Mouse (Mus musculus): Measurements from ENCODE around the gene Irf6. TPM values are rescaled to one million over a fixed set of nuclear protein-coding genes. Genes with fewer than 3 reads are reported as not detected.
A peak's percentile ranks its signal among the peaks of the same experiment; 100 is the strongest.

Irf6 gene
- 0.29 TPM in 1 of 3 replicates, not detected in the others for total RNA-seq (2017)

GRCm38 (mm10) chr1:193152872-193153271, at the start of gene Irf6:
Irf6 (plus strand) TSS chr1:193153111.
- ATAC-seq (replicated peaks; ENCODE audit: insufficient number of reproducible peaks, low FRiP score, low TSS enrichment, poor library complexity, severe bottlenecking): no peak

- ATAC-seq (replicated peaks; ENCODE audit: insufficient number of reproducible peaks, low FRiP score, low TSS enrichment, poor library complexity, severe bottlenecking): no peak
These were observed 40.8 kb upstream of the Irf6 start for GRCm38 (mm10) chr1:193112093-193112492.

- no peak for ATAC-seq (replicated peaks; ENCODE audit: insufficient number of reproducible peaks, low FRiP score, low TSS enrichment, poor library complexity, severe bottlenecking)
These were observed 30.1 kb upstream of the Irf6 start for GRCm38 (mm10) chr1:193122793-193123192.

GRCm38 (mm10) chr1:193123290-193123689, 29.6 kb upstream of the Irf6 start:
- ATAC-seq (replicated peaks; ENCODE audit: insufficient number of reproducible peaks, low FRiP score, low TSS enrichment, poor library complexity, severe bottlenecking): no peak

GRCm38 (mm10) chr1:193125835-193126234, 27.1 kb upstream of the Irf6 start:
- ATAC-seq (replicated peaks; ENCODE audit: insufficient number of reproducible peaks, low FRiP score, low TSS enrichment, poor library complexity, severe bottlenecking): no peak

GRCm38 (mm10) chr1:193128055-193128454, 24.9 kb upstream of the Irf6 start:
- ATAC-seq (replicated peaks; ENCODE audit: insufficient number of reproducible peaks, low FRiP score, low TSS enrichment, poor library complexity, severe bottlenecking): no peak

GRCm38 (mm10) chr1:193129321-193129720, 23.6 kb upstream of the Irf6 start:
- no peak for ATAC-seq (replicated peaks; ENCODE audit: insufficient number of reproducible peaks, low FRiP score, low TSS enrichment, poor library complexity, severe bottlenecking)

- peak; percentile 97 for ATAC-seq (replicated peaks; ENCODE audit: insufficient number of reproducible peaks, low FRiP score, low TSS enrichment, poor library complexity, severe bottlenecking)
These were observed 23.0 kb upstream of the Irf6 start, which contains the start of gene Diexf for GRCm38 (mm10) chr1:193129786-193130455. Diexf (minus strand) TSS chr1:193130272.

- no peak for ATAC-seq (replicated peaks; ENCODE audit: insufficient number of reproducible peaks, low FRiP score, low TSS enrichment, poor library complexity, severe bottlenecking)
These were observed 22.5 kb upstream of the Irf6 start for GRCm38 (mm10) chr1:193130456-193130825.

- no peak for ATAC-seq (replicated peaks; ENCODE audit: insufficient number of reproducible peaks, low FRiP score, low TSS enrichment, poor library complexity, severe bottlenecking)
These were observed 22.1 kb upstream of the Irf6 start for GRCm38 (mm10) chr1:193130839-193131238.

GRCm38 (mm10) chr1:193131311-193131948, 21.5 kb upstream of the Irf6 start:
- ATAC-seq (replicated peaks; ENCODE audit: insufficient number of reproducible peaks, low FRiP score, low TSS enrichment, poor library complexity, severe bottlenecking): no peak

GRCm38 (mm10) chr1:193132385-193132784, 20.5 kb upstream of the Irf6 start:
- ATAC-seq (replicated peaks; ENCODE audit: insufficient number of reproducible peaks, low FRiP score, low TSS enrichment, poor library complexity, severe bottlenecking): no peak

GRCm38 (mm10) chr1:193133726-193134125, 19.2 kb upstream of the Irf6 start:
- no peak for ATAC-seq (replicated peaks; ENCODE audit: insufficient number of reproducible peaks, low FRiP score, low TSS enrichment, poor library complexity, severe bottlenecking)

- ATAC-seq (replicated peaks; ENCODE audit: insufficient number of reproducible peaks, low FRiP score, low TSS enrichment, poor library complexity, severe bottlenecking): no peak
These were observed 14.8 kb upstream of the Irf6 start for GRCm38 (mm10) chr1:193138087-193138486.

GRCm38 (mm10) chr1:193138669-193139068, 14.2 kb upstream of the Irf6 start:
- ATAC-seq (replicated peaks; ENCODE audit: insufficient number of reproducible peaks, low FRiP score, low TSS enrichment, poor library complexity, severe bottlenecking): 0 out of 2 replicates have a peak, but pooled peaks have one; percentile 29

- no peak for ATAC-seq (replicated peaks; ENCODE audit: insufficient number of reproducible peaks, low FRiP score, low TSS enrichment, poor library complexity, severe bottlenecking)
These were observed 11.8 kb upstream of the Irf6 start for GRCm38 (mm10) chr1:193141118-193141517.

- no peak for ATAC-seq (replicated peaks; ENCODE audit: insufficient number of reproducible peaks, low FRiP score, low TSS enrichment, poor library complexity, severe bottlenecking)
These were observed 10.3 kb upstream of the Irf6 start for GRCm38 (mm10) chr1:193142517-193143062.

- ATAC-seq (replicated peaks; ENCODE audit: insufficient number of reproducible peaks, low FRiP score, low TSS enrichment, poor library complexity, severe bottlenecking): no peak
These were observed 8.4 kb upstream of the Irf6 start for GRCm38 (mm10) chr1:193144516-193144915.

- ATAC-seq (replicated peaks; ENCODE audit: insufficient number of reproducible peaks, low FRiP score, low TSS enrichment, poor library complexity, severe bottlenecking): no peak
These were observed 7.8 kb upstream of the Irf6 start for GRCm38 (mm10) chr1:193145101-193145500.

- no peak for ATAC-seq (replicated peaks; ENCODE audit: insufficient number of reproducible peaks, low FRiP score, low TSS enrichment, poor library complexity, severe bottlenecking)
These were observed 6.5 kb upstream of the Irf6 start for GRCm38 (mm10) chr1:193146416-193146815.

All from monocyte, adult 5-6 weeks (primary cell).